Mouse (Mus musculus) 3T3-L1 (cell line): Measurements from ENCODE around the gene Cpt1b.
A peak's percentile ranks its signal among the peaks of the same experiment; 100 is the strongest.

Experiments used
- DNase-seq: peaks from one replicate; pipeline ENCODE4 v3.0.0-alpha.2; 2015; ENCODE audit warnings: low read depth, low spot score

Cpt1b gene

DNA sequence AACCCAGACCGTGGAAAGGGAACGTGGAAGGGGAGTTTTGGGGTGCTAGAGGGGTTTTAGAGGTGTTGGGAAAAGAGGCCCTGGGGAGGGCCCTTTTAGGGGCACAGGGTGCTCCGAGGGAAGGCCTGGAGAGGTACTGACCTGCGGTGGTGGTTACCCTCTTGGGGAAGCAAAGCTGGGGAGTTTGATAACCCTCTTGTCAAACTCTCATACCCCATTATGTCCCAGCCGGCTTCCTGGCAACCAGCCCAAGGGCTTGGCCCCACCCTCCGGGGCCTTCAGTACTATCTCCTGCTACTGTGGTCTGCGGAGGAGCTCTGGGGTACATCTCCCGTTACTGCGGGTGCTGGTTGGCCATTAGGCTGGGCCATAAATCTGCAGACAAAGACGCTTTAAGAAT, 46.2 kb downstream of the Cpt1b start:
- DNase-seq: no peak

DNA sequence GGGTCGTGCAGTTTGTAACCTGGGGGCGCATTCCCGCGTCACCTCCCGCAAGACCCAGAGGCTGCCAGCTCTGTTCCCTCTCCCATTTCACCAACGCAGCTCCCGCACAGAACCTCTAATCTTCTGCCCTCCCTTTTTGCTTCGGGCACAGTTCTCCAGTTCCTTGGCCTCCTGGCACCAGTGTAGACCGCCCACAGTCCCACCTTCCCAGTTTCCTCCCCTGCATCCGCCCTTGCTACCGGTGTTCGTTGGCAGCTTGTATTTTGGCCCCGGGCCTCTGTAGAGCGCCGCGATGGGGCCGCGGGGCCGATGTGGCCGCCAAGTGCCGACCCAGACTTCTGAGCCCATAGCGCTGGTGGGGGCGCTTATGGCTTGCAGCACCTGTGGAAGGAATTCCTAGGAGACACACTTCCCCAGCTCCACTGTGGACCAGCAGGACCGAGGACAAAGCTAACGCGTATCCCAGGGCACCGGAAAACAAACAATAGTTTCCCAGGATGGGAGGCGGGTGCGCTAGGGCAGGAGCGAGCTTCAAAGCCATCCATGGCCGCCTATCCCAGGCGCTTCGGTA, 46.7 kb downstream of the Cpt1b start, which contains the start of gene Odf3b:
Odf3b (minus strand) TSS at position 452 of the 571 bp plus-strand sequence.
- DNase-seq: no peak

DNA sequence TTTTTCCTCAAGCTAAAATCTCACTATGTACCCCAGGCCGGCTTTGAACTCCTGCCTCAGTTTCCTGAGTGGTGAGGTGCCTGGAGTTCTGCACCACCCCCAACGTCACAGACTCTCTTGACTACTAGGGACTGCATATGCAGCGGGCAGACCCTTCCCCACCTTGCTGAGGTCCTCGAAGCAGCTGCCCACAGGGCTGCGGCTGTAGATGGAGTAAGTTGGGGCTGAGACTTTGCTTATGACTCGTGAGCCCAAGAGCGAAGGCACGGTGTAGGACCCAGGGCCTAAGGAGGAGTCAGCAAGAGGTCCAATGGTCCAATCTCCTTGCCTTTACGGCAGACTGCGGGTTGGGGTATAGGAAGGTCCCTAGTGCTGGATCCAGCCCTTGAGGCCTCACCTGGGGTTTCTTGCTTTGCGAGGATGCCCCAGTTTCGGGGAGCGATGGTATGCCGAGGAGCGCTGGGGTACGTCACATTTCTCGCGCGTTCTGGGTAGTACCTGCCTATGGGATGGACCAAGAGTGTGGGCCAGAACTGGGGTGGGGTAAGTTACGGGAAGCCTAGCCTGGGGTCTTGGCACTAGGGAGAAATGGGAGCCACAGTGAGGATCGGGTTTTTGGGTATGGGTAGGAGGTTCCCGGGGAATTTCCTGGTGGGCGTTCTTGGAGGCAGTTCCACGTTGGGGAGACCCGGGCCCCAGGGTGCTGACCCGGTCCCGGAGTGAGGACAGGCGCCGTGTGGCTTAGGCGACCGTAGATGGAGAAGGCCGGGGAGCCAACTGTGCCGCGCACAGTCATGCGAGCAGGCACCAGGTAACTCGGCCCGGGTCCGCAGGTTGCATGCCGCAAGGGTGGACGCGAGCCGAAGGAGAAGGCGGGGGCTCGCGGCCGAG, 47.5 kb downstream of the Cpt1b start:
- no peak for DNase-seq

DNA sequence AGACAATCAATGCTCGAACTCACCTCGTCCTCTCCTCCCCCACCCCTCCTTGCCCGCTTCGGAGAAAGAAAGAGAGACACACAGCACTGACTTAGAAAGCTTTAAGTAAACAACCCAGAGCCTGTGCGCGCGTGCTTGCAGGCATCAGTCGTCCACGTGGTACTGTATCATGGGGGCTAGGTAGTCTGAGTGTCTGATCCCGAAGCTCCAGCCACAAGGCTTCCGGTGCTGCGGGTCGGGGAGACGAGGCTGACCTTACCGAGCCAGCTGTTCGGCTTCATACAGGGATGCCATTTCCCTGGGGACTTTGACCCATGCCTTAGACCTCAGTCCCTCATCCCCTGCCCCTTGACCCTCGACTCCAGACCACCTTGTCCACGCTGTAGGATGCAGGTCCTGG, 48.3 kb downstream of the Cpt1b start:
- no peak for DNase-seq

DNA sequence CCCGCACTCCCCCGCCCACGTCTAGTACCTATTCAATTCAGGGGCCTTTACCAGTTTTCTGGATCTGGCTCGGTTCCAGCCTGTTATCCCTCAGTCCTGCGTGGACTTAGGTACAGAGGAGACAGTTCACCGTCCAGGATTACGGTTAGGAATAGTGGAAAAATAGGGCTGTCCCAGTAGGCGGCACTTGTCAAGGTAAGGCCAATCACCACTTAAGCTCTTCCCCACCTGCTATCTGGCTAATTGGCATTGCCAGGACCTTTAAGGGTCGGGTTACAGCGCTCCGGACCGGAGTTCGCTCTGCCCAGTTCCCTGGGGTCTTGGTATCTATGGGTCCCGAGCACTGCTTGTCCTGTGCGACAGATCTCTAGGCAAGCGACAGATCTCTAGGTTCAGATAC, 48.7 kb downstream of the Cpt1b start, which contains the start of gene Tymp:
Tymp (minus strand) TSS at position 83 of the 400 bp plus-strand sequence.
- DNase-seq: no peak

DNA sequence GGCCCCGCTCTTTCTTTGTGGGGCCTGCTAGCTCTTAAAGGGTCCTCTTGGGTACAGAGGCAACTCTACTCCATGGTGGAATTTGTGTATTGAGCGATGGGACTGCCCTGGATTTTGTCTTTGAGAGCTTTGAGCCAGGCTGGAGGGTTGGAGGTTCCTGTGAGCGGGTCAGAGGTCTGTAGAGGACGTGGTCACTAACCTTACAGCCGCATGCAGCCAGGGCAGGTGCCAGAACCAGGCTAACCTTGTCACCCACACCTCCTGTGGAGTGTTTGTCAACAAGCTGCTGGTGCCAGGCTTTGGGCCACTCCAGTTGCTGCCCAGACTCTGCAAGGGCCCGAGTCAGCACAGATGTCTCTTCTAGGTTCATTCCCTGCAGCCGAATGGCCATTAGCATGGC, 49.6 kb downstream of the Cpt1b start:
- DNase-seq: no peak

DNA sequence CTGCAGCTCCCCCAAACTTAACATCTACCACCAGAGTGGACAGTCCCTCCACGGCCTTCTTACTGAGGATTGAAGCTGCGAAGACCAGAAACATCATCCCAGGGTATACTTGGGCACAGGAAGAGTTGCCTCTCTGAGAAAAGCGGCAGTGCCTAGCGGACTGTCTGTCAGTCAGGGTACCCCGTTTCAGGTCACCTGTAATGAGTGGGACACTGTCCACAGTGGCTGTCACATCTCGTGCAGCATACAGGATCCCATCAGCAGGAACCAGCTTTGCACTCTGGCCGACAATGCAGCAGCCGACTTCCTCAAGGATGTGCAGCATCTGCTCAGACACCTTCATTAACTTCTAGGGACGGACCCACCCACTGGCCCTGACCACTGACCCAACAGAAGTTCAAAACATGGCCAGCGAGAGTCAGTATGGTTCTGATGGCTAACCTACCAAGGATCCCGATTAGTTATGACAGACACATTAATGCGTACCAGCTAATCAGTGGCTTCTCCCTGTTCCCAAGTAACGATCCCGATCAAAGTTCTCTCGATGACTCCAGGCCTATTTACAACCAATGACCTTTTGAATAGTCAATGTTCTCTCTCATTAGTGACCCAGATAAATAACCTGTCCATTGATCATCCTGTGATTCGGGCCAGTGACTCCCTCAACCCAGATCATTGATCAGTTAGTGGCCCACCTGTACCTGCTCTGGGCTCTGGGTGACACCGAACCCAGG, 50.7 kb downstream of the Cpt1b start:
- no peak for DNase-seq

DNA sequence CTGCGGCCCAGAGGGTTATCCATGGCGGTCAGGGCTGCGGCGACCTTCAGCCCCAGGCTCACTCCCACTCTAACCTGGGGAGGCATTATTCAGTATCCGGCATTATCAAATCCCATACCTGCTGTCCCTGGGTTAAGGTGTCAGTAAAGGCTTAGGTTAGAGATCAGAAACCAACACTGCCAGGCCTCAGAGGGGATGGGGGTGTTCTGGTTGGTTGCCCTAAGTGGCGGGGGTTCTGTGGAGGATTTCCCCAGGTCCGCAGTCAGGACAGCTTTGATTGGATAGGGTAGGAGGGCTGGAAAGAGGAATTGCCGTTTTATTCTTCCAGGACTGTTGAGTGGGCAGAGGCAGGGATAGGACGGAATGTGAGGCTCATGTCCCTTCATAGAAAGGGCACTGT, 51.3 kb downstream of the Cpt1b start:
- no peak for DNase-seq

DNA sequence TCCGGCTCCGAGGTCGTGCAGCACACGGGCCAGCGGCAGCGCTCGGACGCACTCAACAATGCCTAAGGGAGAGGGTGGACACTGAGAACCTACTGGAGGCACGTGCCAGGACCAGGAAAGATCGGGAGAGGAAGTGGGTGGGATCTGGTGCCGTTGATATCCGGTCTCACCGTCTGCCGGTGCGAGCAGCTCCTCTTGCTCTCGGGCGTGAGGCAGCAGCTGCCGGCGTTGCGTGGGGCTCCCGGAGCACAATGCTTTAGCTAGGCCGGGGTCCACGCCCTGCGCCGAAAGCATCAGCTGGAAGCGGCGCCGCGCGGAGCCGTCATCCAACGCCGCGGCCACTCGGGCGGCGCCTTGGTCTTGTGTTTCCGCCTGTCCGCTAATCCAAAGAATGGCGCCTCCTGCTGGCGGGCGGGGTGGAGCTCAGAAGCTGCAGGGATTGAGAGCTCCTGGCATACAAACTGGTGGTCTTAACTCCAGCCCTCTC, 51.9 kb downstream of the Cpt1b start, which contains the start of gene Sco2:
Sco2 (minus strand) TSS at position 85 of the 487 bp plus-strand sequence.
- peak; percentile 89 for DNase-seq

DNA sequence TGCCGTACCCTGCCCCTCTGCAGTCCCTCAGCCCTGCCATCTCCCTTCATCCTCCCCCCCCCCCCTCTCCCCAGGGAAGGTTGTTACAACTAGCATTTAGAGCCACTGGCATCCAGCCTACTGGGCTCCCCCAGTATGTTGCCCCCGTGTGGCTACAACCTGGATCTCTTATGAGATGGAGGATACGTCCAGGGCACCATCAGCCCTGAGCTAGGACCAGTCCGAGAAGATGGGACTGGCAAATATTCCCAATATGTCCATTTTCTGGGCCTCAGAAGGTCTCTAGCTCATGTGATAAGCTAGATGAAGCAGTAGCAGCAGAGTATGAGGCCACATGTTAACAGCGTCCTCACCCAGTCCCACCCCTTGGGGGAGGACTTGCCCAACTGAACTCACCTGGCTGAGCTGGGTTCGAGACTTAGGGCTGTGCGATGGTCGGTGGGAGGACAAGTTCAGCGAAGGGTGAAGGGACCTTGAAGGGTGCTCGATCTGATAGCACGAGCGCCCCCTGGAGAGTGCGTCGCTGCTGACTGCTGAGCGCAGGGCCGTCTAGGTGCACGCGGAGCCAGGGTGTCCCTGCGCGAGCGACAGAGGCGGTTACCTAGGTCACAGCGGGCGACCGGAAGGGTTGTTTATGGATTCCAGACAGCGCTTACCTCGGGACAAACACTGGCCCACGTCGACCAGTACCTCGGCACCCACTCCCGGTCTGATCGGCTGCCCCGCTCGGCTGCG, 52.5 kb downstream of the Cpt1b start:
- peak; percentile 86 for DNase-seq

DNA sequence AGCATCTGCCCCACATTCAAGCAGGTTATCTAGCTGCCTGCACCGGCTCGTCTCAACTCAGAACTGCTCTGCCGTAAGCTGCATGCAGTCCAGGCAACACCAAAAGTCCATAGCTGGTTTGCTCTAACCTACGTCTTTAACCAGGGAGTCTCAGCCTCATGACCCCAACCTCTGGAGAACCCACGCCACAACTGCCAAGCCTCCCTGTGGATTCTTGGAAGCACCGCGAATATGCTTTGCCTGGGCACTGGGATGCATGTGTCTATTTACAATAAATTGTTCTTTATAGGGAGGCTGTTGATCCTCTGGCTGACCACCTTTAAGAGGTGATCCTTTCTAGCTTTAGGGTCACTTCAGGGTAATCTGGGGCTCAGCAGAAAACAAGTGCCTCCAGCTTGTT, 53.1 kb downstream of the Cpt1b start:
- no peak for DNase-seq

DNA sequence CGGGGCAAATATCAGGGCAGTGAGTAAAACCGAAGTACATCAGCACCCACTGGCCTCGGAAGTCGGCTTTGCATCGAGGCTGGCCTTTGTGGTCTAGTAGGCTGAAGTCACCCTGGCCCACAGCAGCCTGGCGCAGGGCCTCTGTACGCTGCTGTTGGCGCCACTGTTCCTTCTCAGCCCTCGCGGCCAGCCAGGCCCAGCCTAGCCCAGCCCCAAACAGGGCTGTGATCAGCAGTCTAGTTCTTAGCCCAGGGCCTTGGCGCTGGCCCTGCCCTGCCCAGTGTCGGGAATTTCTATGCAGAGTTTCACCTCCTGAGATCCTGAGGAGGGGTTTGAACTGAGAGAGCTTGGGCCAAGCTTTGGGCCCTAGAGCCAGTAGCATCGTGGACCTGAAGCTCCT, 53.6 kb downstream of the Cpt1b start:
- DNase-seq: no peak
